In genomic region chr5:103423927-103424315, GRCm38 (mm10) we compare ENCODE assay signal across 10 mouse cellular contexts. TPM values are rescaled to one million over a fixed set of nuclear protein-coding genes. Genes with fewer than 3 reads are reported as not detected.
A peak's percentile ranks its signal among the peaks of the same experiment; 100 is the strongest.
DNase-seq lines count a peak whose midpoint lies in the region; ATAC-seq lines count a peak whose summit lies in the region.
"Had no signal": no experiment of that assay in that cellular context is flagged by ENCODE, and none has a peak within 500 bp of the region (broad histone marks: within the 10 kb centered on the region; RNA-seq: fewer than 3 reads in every experiment).

No protein-coding gene starts in this region.

- no peak for DNase-seq in liver, embryonic 11.5 days (ENCODE audit: low spot score)
- no peak for DNase-seq in liver
- no peak for DNase-seq in gastrocnemius, postnatal 4 days (ENCODE audit: low spot score in 2 of 2)
- DNase-seq: layer of hippocampus, postnatal 36 days; thymus, postnatal 36 days had no signal

- H3K27me3 ChIP-seq in liver, embryonic 11.5 days (replicated peaks; ENCODE audit: control insufficient read depth, insufficient read depth, low read length), result no peaks in the 10 kb centered on the region
- H3K27me3 ChIP-seq in hindbrain, embryonic 13.5 days, result no peaks in the 10 kb centered on the region
- peaks cover 16% of the 10 kb centered on the region; the same call in 1 of the 2 replicates for H3K27me3 ChIP-seq in liver, embryonic 12.5 days (replicated peaks)
- no peaks in the 10 kb centered on the region for H3K27me3 ChIP-seq in stomach, embryonic 15.5 days (replicated peaks)

- WGBS in liver, embryonic 11.5 days, result 10% methylated on average over 5 of the region's 5 CpGs
- 3% methylated on average over 5 of the region's 5 CpGs for WGBS in hindbrain, embryonic 13.5 days
- 19% methylated on average over 5 of the region's 5 CpGs for WGBS in liver, embryonic 12.5 days (ENCODE audit: insufficient replicate concordance)
- WGBS in stomach, embryonic 15.5 days, result 29% methylated on average over 5 of the region's 5 CpGs

- ATAC-seq in liver, embryonic 11.5 days (replicated peaks; ENCODE audit: low FRiP score), result no peak
- ATAC-seq in hindbrain, embryonic 13.5 days (ENCODE audit: low FRiP score), result no peak
- ATAC-seq in liver, embryonic 12.5 days, result no peak
- no peak for ATAC-seq in stomach, embryonic 15.5 days (ENCODE audit: insufficient read depth, low FRiP score, low read depth)
- no peak for ATAC-seq in erythroid progenitor cell, adult 5-6 weeks (replicated peaks; ENCODE audit: low FRiP score, poor library complexity, severe bottlenecking)
- no peak for ATAC-seq in granulocyte monocyte progenitor cell, adult 5-6 weeks (replicated peaks; ENCODE audit: poor library complexity, severe bottlenecking)

- H3K36me3 ChIP-seq in liver, embryonic 11.5 days (ENCODE audit: control insufficient read depth, insufficient read depth, low read length), result no peaks in the 10 kb centered on the region
- no peaks in the 10 kb centered on the region for H3K36me3 ChIP-seq in hindbrain, embryonic 13.5 days
- H3K36me3 ChIP-seq in liver, embryonic 12.5 days, result no peaks in the 10 kb centered on the region
- no peaks in the 10 kb centered on the region for H3K36me3 ChIP-seq in stomach, embryonic 15.5 days

- no peaks in the 10 kb centered on the region for H3K9me3 ChIP-seq in liver, embryonic 11.5 days (ENCODE audit: control insufficient read depth, low read length)
- no peaks in the 10 kb centered on the region for H3K9me3 ChIP-seq in hindbrain, embryonic 13.5 days
- no peaks in the 10 kb centered on the region for H3K9me3 ChIP-seq in liver, embryonic 12.5 days (replicated peaks)
- no peaks in the 10 kb centered on the region for H3K9me3 ChIP-seq in stomach, embryonic 15.5 days

- peak overlapping the region; percentile 99 for H3K4me2 ChIP-seq in liver, embryonic 11.5 days
- peak overlapping the region; percentile 94 for H3K4me2 ChIP-seq in hindbrain, embryonic 13.5 days
- H3K4me2 ChIP-seq in liver, embryonic 12.5 days, result peak overlapping the region; percentile 94
- H3K4me2 ChIP-seq in stomach, embryonic 15.5 days, result peak overlapping the region; percentile 89

- H3K4me1 ChIP-seq in liver, embryonic 11.5 days (replicated peaks; ENCODE audit: control insufficient read depth, insufficient read depth, low read length), result peaks cover 24% of the 10 kb centered on the region
- H3K4me1 ChIP-seq in hindbrain, embryonic 13.5 days (replicated peaks), result peaks cover 37% of the 10 kb centered on the region
- H3K4me1 ChIP-seq in liver, embryonic 12.5 days, result peaks cover 48% of the 10 kb centered on the region
- peaks cover 17% of the 10 kb centered on the region; the same call in 1 of the 2 replicates for H3K4me1 ChIP-seq in stomach, embryonic 15.5 days

- H3K4me3 ChIP-seq in liver, embryonic 11.5 days (ENCODE audit: low read depth, low read length), result peak overlapping the region; percentile 83
- H3K4me3 ChIP-seq in hindbrain, embryonic 13.5 days, result peak overlapping the region; percentile 85
- peak overlapping the region; percentile 65; the same call in 1 of the 2 replicates for H3K4me3 ChIP-seq in liver, embryonic 12.5 days
- no peak overlapping the region for H3K4me3 ChIP-seq in stomach, embryonic 15.5 days (replicated peaks)

- H3K27ac ChIP-seq in liver, embryonic 11.5 days (ENCODE audit: low read depth, low read length), result peak overlapping the region; percentile 2; the same call in 1 of the 2 replicates
- H3K27ac ChIP-seq in hindbrain, embryonic 13.5 days, result peak overlapping the region; percentile 86
- H3K27ac ChIP-seq in liver, embryonic 12.5 days, result no peak overlapping the region
- H3K27ac ChIP-seq in stomach, embryonic 15.5 days, result peak overlapping the region; percentile 80

- H3K9ac ChIP-seq in liver, embryonic 11.5 days (ENCODE audit: low read depth, low read length), result no peak overlapping the region
- no peak overlapping the region for H3K9ac ChIP-seq in hindbrain, embryonic 13.5 days
- H3K9ac ChIP-seq in liver, embryonic 12.5 days, result no peak overlapping the region
- H3K9ac ChIP-seq in stomach, embryonic 15.5 days, result no peak overlapping the region

RNA-seq across cellular contexts. Expression of gene Ptpn13, which starts 1.1 kb away (rescaled TPM):
- 9.5 and 9.7 TPM in 2 replicates for polyA plus RNA-seq in liver, embryonic 11.5 days (2014; fragmentation: Nextera tagmentation; extraction: Ambion mirVana)
- 6.4 and 7.5 TPM in 2 replicates for polyA plus RNA-seq in hindbrain, embryonic 13.5 days (2015; fragmentation: Nextera tagmentation; extraction: Ambion mirVana)
- polyA plus RNA-seq in liver, embryonic 12.5 days (2016; fragmentation: Nextera tagmentation; extraction: Ambion mirVana), result 3.6 and 4.6 TPM in 2 replicates
- 15.8 and 17.0 TPM in 2 replicates for polyA plus RNA-seq in stomach, embryonic 15.5 days (2015; fragmentation: Nextera tagmentation; extraction: Ambion mirVana)
- total RNA-seq in erythroid progenitor cell, adult 5-6 weeks (2015; ENCODE audit: low replicate concordance), result 0.36 and 1.7 TPM in 2 replicates
- 1.4 and 2.2 TPM in 2 replicates for total RNA-seq in erythroid progenitor cell, adult 5-6 weeks (2017; ENCODE audit: low replicate concordance)
- total RNA-seq in gastrocnemius, postnatal 4 days (2021), result 10 to 100 TPM in 1 of 2 experiments, 1 to 10 TPM in 1; 8.8 to 10.1 TPM
- not detected in 2 replicates for total RNA-seq in granulocyte monocyte progenitor cell, adult 5-6 weeks (2014; fragmentation: Nextera tagmentation)
- total RNA-seq in granulocyte monocyte progenitor cell, adult 5-6 weeks (2017), result not detected in 2 replicates
